Mouse (Mus musculus): Measurements from ENCODE around the gene Wdr41.

- TF ChIP-seq POLR2A (IDR thresholded peaks at IDR 0.05; ENCODE audit: borderline replicate concordance, insufficient read depth, low read length) (no peak), CTCF (IDR thresholded peaks at IDR 0.05; ENCODE audit: borderline replicate concordance, insufficient read depth, low read depth, low read length) (no peak)
These were observed 58.0 kb downstream of the Wdr41 start for GRCm38 (mm10) chr13:95034094-95034493.

All from cerebellum, adult 2 months (tissue).